Mouse (Mus musculus): ENCODE measurements around the gene Tnnt3.

DNA sequence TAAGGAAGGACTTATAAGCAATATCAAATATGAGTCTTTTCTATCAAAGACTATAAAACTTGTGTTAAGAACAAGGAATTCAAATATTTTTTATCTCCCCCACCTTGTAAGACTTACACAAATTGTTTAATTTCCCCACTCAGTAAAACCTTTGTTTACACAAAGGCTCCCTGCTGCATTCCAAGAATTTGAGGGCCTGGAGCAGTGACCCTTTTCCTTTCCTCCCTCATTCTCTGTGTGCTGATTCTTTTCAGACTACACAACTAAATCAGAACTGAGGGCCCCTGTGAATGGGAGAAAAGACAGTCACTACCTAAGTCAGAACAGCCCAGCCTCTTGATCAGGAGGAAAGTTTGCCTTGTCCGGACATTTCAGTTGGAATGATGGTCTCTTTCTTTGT, 43.9 kb upstream of the Tnnt3 start:
- TF ChIP-seq CTCF (conservative IDR thresholded peaks at IDR 0.05; ENCODE audit: insufficient read depth, insufficient read length, low read depth, low read length) (no peak), POLR2A (IDR thresholded peaks at IDR 0.05; ENCODE audit: low read depth, low read length) (no peak)

Measured in kidney, adult 2 months (tissue).